In the genomic region with DNA sequence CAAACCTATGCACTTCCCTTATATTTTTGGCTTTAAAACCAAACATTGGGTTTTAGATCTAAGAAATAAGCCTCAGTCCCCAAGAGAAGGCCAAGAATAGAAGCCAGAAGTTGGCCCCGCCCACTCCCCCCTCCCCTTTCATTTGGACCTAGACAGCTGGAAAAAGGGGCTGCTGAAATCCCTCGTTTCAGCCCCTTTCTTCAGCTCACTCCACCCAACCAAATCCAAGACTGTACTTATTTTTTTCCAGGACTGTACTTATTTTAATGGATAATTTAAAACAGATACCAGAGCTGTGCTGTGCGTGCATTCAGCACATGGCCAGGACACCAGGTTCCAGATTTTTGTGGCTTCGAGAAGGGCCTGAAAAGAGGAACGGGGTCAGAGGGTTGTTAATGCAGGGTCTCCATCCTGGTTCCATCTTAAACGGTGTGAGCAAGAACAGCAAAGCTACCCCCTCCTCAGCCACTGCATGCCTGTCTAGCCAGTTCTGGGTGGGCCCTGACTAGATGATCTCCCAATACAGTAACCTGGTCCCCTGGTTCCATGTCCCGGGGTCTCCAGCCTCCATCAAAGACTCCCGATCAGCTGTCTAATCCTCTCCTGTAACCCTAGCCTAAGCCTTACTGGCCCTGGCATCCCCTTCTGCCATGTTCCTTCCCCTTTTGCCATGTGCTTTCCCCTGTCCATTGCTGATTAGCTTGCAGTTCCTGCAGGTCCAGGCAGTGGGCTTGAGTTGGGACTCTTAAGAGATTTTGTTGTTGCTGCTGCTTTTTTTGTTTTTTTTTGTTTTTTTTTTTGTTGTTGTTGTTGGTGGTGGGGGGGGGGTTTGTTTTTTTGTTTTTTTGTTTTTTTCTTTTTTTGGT, we compare ENCODE assay signal across 1 mouse cellular context.
TF ChIP-seq lines count a peak whose summit lies in the region.

No protein-coding gene starts in this region.

TF ChIP-seq in C2C12, 6 proteins besides CTCF, POLR2A, EP300 and RAD21:
- no peak for TF ChIP-seq MYOG (IDR thresholded peaks at IDR 0.05; ENCODE audit: control insufficient read depth, extremely low read depth, insufficient read length)
- no peak for TF ChIP-seq USF1 (IDR thresholded peaks at IDR 0.05; ENCODE audit: low read depth)
- no peak for TF ChIP-seq FOSL1 (IDR thresholded peaks at IDR 0.05; ENCODE audit: insufficient read depth, low read length, poor library complexity, severe bottlenecking)
